Mouse (Mus musculus): ENCODE data around the gene Parp11.
A peak's percentile ranks its signal among the peaks of the same experiment; 100 is the strongest.

Parp11 gene

GRCm38 (mm10) chr6:127446436-127446890, at the start of gene Parp11:
Gene Parp11, plus strand, starts transcription at chr6:127446840.
- DNase-seq = peak; percentile 78

- DNase-seq = no peak
These were observed 48.6 kb upstream of the Parp11 start for GRCm38 (mm10) chr6:127398073-127398472.

GRCm38 (mm10) chr6:127401419-127401818, 45.2 kb upstream of the Parp11 start:
- no peak for DNase-seq

GRCm38 (mm10) chr6:127404070-127404810, 42.4 kb upstream of the Parp11 start:
- peak; percentile 42 for DNase-seq

- no peak for DNase-seq
These were observed 41.0 kb upstream of the Parp11 start for GRCm38 (mm10) chr6:127405682-127406081.

GRCm38 (mm10) chr6:127407742-127408141, 38.9 kb upstream of the Parp11 start:
- no peak for DNase-seq

- no peak for DNase-seq
These were observed 29.0 kb upstream of the Parp11 start for GRCm38 (mm10) chr6:127417525-127418184.

GRCm38 (mm10) chr6:127418322-127418721, 28.3 kb upstream of the Parp11 start:
- DNase-seq = no peak

- DNase-seq = no peak
These were observed 26.5 kb upstream of the Parp11 start for GRCm38 (mm10) chr6:127420115-127420514.

- no peak for DNase-seq
These were observed 21.5 kb upstream of the Parp11 start for GRCm38 (mm10) chr6:127425095-127425494.

- DNase-seq = no peak
These were observed 15.9 kb upstream of the Parp11 start for GRCm38 (mm10) chr6:127430716-127431115.

GRCm38 (mm10) chr6:127431196-127431766, 15.4 kb upstream of the Parp11 start:
- DNase-seq = no peak

GRCm38 (mm10) chr6:127433886-127434647, 12.6 kb upstream of the Parp11 start:
- DNase-seq = no peak

GRCm38 (mm10) chr6:127434648-127434984, 12.0 kb upstream of the Parp11 start:
- no peak for DNase-seq

GRCm38 (mm10) chr6:127439063-127439462, 7.6 kb upstream of the Parp11 start:
- DNase-seq = no peak

- DNase-seq = no peak
These were observed 7.0 kb upstream of the Parp11 start for GRCm38 (mm10) chr6:127439540-127440195.

GRCm38 (mm10) chr6:127440416-127441104, 6.1 kb upstream of the Parp11 start:
- no peak for DNase-seq

GRCm38 (mm10) chr6:127442584-127442983, 4.1 kb upstream of the Parp11 start:
- DNase-seq = no peak

GRCm38 (mm10) chr6:127443910-127444309, 2.7 kb upstream of the Parp11 start:
- no peak for DNase-seq

- no peak for DNase-seq
These were observed 2.2 kb upstream of the Parp11 start for GRCm38 (mm10) chr6:127444466-127444865.

GRCm38 (mm10) chr6:127447686-127448460, 1.2 kb downstream of the Parp11 start:
- DNase-seq = no peak
